Mouse (Mus musculus) kidney, postnatal 0 days (tissue): ENCODE data around the gene Itpr1. TPM values are rescaled to one million over a fixed set of nuclear protein-coding genes. Genes with fewer than 3 reads are reported as not detected.
"Not testable (repeated sequence)": the region's sequence is repeated elsewhere in the genome, so short reads cannot be mapped to it uniquely, and the experiment has no call there.

Source experiments
- ATAC-seq: fragments of 200-750 bp; cut with Nextera tagmentation; replicated peaks from 2 replicates; pipeline ENCODE4 v1.8.0; 2017; ENCODE audit warnings: low read depth, moderate number of reproducible peaks, moderate TSS enrichment, moderate library complexity; ENCODE audit not compliant: low FRiP score
- DNase-seq: peaks from one replicate; pipeline ENCODE4 v3.0.0-alpha.2; 2016; ENCODE audit warnings: low spot score
- H3K27ac ChIP-seq: fragments of 300-500 bp; sonication (generic); 2 replicates; pipeline ENCODE4 v1.5.1; 2014; ENCODE audit warnings: mild to moderate bottlenecking
- H3K27me3 ChIP-seq: fragments of 300-500 bp; sonication (generic); 2 replicates; pipeline ENCODE4 v1.6.1; 2014; ENCODE audit warnings: low read length, mixed read lengths; ENCODE audit not compliant: insufficient read depth
- H3K36me3 ChIP-seq: fragments of 300-500 bp; sonication (generic); 2 replicates; pipeline ENCODE4 v1.6.1; 2014; ENCODE audit warnings: low read length, mixed read lengths; ENCODE audit not compliant: insufficient read depth
- H3K4me1 ChIP-seq: fragments of 300-500 bp; sonication (generic); replicated peaks from 2 replicates; pipeline ENCODE4 v1.6.1; 2014; ENCODE audit warnings: antibody characterized with exemption, low read length, mixed read lengths; ENCODE audit not compliant: insufficient read depth
- H3K4me2 ChIP-seq: fragments of 300-500 bp; sonication (generic); 2 replicates; pipeline ENCODE4 v1.6.1; 2014; ENCODE audit warnings: mild to moderate bottlenecking, low read length, moderate library complexity, mixed read lengths
- H3K4me3 ChIP-seq: fragments of 300-500 bp; sonication (generic); replicated peaks from 2 replicates; pipeline ENCODE4 v1.5.1; 2014; ENCODE audit warnings: low read depth, low read length
- H3K9ac ChIP-seq: fragments of 300-500 bp; sonication (generic); 2 replicates; pipeline ENCODE4 v1.6.1; 2014; ENCODE audit warnings: low read depth, low read length
- H3K9me3 ChIP-seq: fragments of 300-500 bp; sonication (generic); replicated peaks from 2 replicates; pipeline ENCODE4 v1.6.1; 2016; ENCODE audit warnings: low read length, inconsistent platforms, mixed read lengths
- CTCF ChIP-seq: IDR thresholded peaks from 2 replicates; pipeline ENCODE4 v1.5.1; 2016; ENCODE audit warnings: antibody characterized with exemption, low read depth, mild to moderate bottlenecking, moderate library complexity
- WGBS: fragments of 180-500 bp; shearing (Covaris S2); extraction: QIAGEN DNeasy Blood & Tissue Kit; methylation state at CpG from one replicate; pipeline ENCODE4 v1.1.7; 2014; 5-methylcytosine and 5-hydroxymethylcytosine counted together
- polyA plus RNA-seq: library from polyadenylated mRNA; unstranded; fragments of >200 nt; fragmentation: Nextera tagmentation; extraction: Ambion mirVana; gene quantifications from 2 replicates; pipeline ENCODE4 v1.2.1, GENCODE M21; 2015

Itpr1 gene
- polyA plus RNA-seq, 1 experiment from 2014 or later = 21.2 TPM

GRCm38 (mm10) chr6:108553013-108553412, 340.1 kb downstream of the Itpr1 start:
- Histone ChIP-seq H3K9ac (no peak overlapping the region), H3K4me1 (no peaks in the 10 kb centered on the region), H3K27ac (no peak overlapping the region), H3K9me3 (no peaks in the 10 kb centered on the region), H3K4me2 (no peak overlapping the region), H3K4me3 (no peak overlapping the region), H3K36me3 (no peaks in the 10 kb centered on the region; the same call in 1 of the 2 replicates), H3K27me3 (no peaks in the 10 kb centered on the region)
- WGBS = 91% methylated on average over 3 of the region's 3 CpGs
- no peak for DNase-seq
- TF ChIP-seq CTCF = no peak
- ATAC-seq = no peak

DNA sequence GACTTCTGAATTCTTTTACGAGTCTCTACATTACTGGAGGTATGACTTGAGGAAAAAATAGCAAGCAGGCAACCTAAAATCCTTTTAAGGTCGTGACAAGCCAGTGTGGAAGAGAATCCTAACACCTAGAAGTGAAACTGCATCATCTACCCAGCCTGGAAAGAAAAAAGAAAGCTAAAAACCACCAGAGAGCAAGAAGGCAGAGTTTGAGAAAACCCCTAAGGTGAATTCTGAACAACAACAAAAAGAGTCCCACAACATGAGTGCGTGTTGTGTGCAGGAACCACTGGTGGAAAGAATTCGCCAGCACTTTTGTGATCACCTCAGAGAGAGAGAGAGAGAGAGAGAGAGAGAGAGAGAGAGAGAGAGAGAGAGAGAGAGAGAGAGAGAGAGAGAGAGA, 340.6 kb downstream of the Itpr1 start:
- H3K27ac ChIP-seq = no peak overlapping the region
- H3K27me3 ChIP-seq = no peaks in the 10 kb centered on the region
- ATAC-seq (no peak), DNase-seq (no peak)
- WGBS = 91% methylated on average over 4 of the region's 4 CpGs
- no peaks in the 10 kb centered on the region for H3K9me3 ChIP-seq
- no peak overlapping the region for H3K4me3 ChIP-seq
- no peak for TF ChIP-seq CTCF
- no peak overlapping the region for H3K9ac ChIP-seq
- no peaks in the 10 kb centered on the region for H3K4me1 ChIP-seq
- no peak overlapping the region for H3K4me2 ChIP-seq
- no peaks in the 10 kb centered on the region; the same call in 1 of the 2 replicates for H3K36me3 ChIP-seq

GRCm38 (mm10) chr6:108554389-108554788, 341.5 kb downstream of the Itpr1 start:
- no peak overlapping the region for H3K9ac ChIP-seq
- no peaks in the 10 kb centered on the region for H3K27me3 ChIP-seq
- 91% methylated on average over 4 of the region's 4 CpGs for WGBS
- no peak for TF ChIP-seq CTCF
- DNase-seq (no peak), ATAC-seq (no peak)
- H3K4me1 ChIP-seq = no peaks in the 10 kb centered on the region
- no peaks in the 10 kb centered on the region for H3K9me3 ChIP-seq
- H3K4me2 ChIP-seq = no peak overlapping the region
- no peak overlapping the region for H3K4me3 ChIP-seq
- no peak overlapping the region for H3K27ac ChIP-seq
- H3K36me3 ChIP-seq = no peaks in the 10 kb centered on the region; the same call in 1 of the 2 replicates

GRCm38 (mm10) chr6:108554878-108555277, 342.0 kb downstream of the Itpr1 start:
- H3K9ac ChIP-seq = no peak overlapping the region
- H3K36me3 ChIP-seq = no peaks in the 10 kb centered on the region
- DNase-seq (no peak), ATAC-seq (no peak)
- H3K4me2 ChIP-seq = no peak overlapping the region
- 70% methylated on average over 5 of the region's 5 CpGs for WGBS
- H3K27me3 ChIP-seq = no peaks in the 10 kb centered on the region
- H3K4me1 ChIP-seq = no peaks in the 10 kb centered on the region
- no peak overlapping the region for H3K27ac ChIP-seq
- no peak for TF ChIP-seq CTCF
- H3K4me3 ChIP-seq = no peak overlapping the region
- H3K9me3 ChIP-seq = no peaks in the 10 kb centered on the region

- no peak for TF ChIP-seq CTCF
- DNase-seq = no peak
- 81% methylated on average over 4 of the region's 4 CpGs for WGBS
Observed at GRCm38 (mm10) chr6:108557576-108558322, 344.9 kb downstream of the Itpr1 start.

DNA sequence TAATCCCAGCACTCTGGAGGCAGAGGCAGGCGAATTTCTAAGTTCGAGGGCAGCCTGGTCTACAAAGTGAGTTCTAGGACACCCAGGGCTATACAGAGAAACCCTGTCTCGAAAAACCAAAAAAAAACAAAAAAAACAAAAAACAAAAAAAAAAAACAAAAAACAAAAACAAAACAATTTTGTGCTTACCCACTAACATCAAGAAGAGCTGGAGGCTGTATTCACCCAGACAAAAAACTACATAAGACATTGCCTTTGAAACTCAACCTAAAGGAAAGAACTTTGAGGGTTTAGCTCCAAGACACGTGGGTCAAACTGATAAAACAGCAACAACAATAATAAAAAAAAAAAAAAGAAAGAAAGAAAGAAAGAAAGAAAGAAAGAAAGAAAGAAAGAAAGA, 346.3 kb downstream of the Itpr1 start:
- not testable (repeated sequence) for H3K4me3 ChIP-seq, H3K9ac ChIP-seq, H3K9me3 ChIP-seq, H3K27me3 ChIP-seq, H3K4me2 ChIP-seq, H3K36me3 ChIP-seq, H3K27ac ChIP-seq, H3K4me1 ChIP-seq, ATAC-seq, DNase-seq
- 89% methylated on average over 4 of the region's 4 CpGs for WGBS

More at GRCm38 (mm10) chr6:108557576-108558322, 344.9 kb downstream of the Itpr1 start:
- ATAC-seq = no peak
- H3K9ac ChIP-seq = no peak overlapping the region
- H3K4me2 ChIP-seq = no peak overlapping the region
- no peaks in the 10 kb centered on the region for H3K9me3 ChIP-seq
- H3K36me3 ChIP-seq = no peaks in the 10 kb centered on the region
- no peak overlapping the region for H3K27ac ChIP-seq
- no peaks in the 10 kb centered on the region for H3K27me3 ChIP-seq
- no peaks in the 10 kb centered on the region for H3K4me1 ChIP-seq
- no peak overlapping the region for H3K4me3 ChIP-seq

GRCm38 (mm10) chr6:108562971-108563370, 350.1 kb downstream of the Itpr1 start:
- DNase-seq (no peak), ATAC-seq (no peak)
- H3K36me3 ChIP-seq = no peaks in the 10 kb centered on the region
- no peaks in the 10 kb centered on the region for H3K9me3 ChIP-seq
- no peaks in the 10 kb centered on the region for H3K27me3 ChIP-seq
- TF ChIP-seq CTCF = no peak
- H3K4me3 ChIP-seq = no peak overlapping the region
- H3K4me2 ChIP-seq = no peak overlapping the region
- 78% methylated on average over 2 of the region's 2 CpGs for WGBS
- no peak overlapping the region for H3K27ac ChIP-seq
- H3K4me1 ChIP-seq = no peaks in the 10 kb centered on the region
- no peak overlapping the region for H3K9ac ChIP-seq

DNA sequence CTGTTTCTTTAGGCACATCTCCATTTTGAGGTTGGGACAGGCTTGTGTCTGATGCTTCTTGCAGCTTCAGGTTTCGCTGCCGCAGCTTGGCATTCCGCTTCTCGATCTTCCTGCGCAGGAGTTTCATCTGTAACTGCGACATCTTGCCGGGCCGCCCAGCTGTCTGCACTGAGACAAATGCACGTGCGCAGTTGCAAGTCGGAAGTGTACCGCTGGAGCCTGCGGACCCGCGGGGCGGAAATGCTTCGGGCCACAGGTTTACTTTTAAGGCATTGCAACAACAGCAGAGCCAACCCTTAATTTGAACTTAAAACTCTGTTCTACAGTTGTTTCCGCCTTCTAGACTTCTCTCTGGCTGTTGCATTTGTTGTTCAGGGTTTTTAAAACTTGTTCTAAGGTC, 352.6 kb downstream of the Itpr1 start:
- ATAC-seq, H3K36me3 ChIP-seq, H3K4me2 ChIP-seq, H3K9ac ChIP-seq, H3K27ac ChIP-seq, H3K9me3 ChIP-seq, H3K4me1 ChIP-seq, H3K27me3 ChIP-seq, H3K4me3 ChIP-seq, DNase-seq: not testable (repeated sequence)
- 81% methylated on average over 18 of the region's 18 CpGs for WGBS
